Mouse (Mus musculus) heart, postnatal 14 days (tissue): ENCODE results near the gene Rbpj. TPM values are rescaled to one million over a fixed set of nuclear protein-coding genes. Genes with fewer than 3 reads are reported as not detected.
"Not testable (repeated sequence)": the region's sequence is repeated elsewhere in the genome, so short reads cannot be mapped to it uniquely, and the experiment has no call there.

Source experiments
- DNase-seq, 2 experiments: peaks; one replicate each; pipeline ENCODE4 v3.0.0; 2021 to 2022
- intact Hi-C: fragments of 180-260 bp; cut with DNase I; formaldehyde crosslinking; loops from one replicate; pipeline ENCODE4 v1.15.1; 2025
- total RNA-seq, 2 experiments: library from RNA; stranded (reverse); gene quantifications; 2 replicates each; pipeline ENCODE4 v1.2.3; 2021

Gene Rbpj
- total RNA-seq, 2 experiments from 2014 or later, result 28.6 to 33.9 TPM

- intact Hi-C loops, result loop anchor here (10.0 kb wide), 1 partner anchor 458 kb away; no protein-coding TSS in a partner anchor
- DNase-seq, result no peak
Observed at GRCm38 (mm10) chr5:53656596-53656995, 190.6 kb downstream of the Rbpj start.

GRCm38 (mm10) chr5:53657925-53658324 is 192.0 kb downstream of the Rbpj start:
- DNase-seq, result peak in 1 of 2 experiments; percentile 26
- intact Hi-C loops, result loop anchor here (10.0 kb wide), 1 partner anchor 457 kb away; no protein-coding TSS in a partner anchor

GRCm38 (mm10) chr5:53661508-53661907 is 195.6 kb downstream of the Rbpj start:
- intact Hi-C loops, result no loop called here
- no peak for DNase-seq

GRCm38 (mm10) chr5:53662413-53662812 is 196.5 kb downstream of the Rbpj start:
- intact Hi-C loops, result no loop called here

GRCm38 (mm10) chr5:53663665-53664064 is 197.7 kb downstream of the Rbpj start:
- no peak for DNase-seq
- intact Hi-C loops, result no loop called here

More at GRCm38 (mm10) chr5:53662413-53662812, 196.5 kb downstream of the Rbpj start:
- DNase-seq, result no peak

GRCm38 (mm10) chr5:53668021-53668420 is 202.1 kb downstream of the Rbpj start:
- DNase-seq, result no peak
- intact Hi-C loops, result no loop called here

GRCm38 (mm10) chr5:53670321-53670938 is 204.5 kb downstream of the Rbpj start:
- DNase-seq, result no peak
- intact Hi-C loops, result no loop called here

DNA sequence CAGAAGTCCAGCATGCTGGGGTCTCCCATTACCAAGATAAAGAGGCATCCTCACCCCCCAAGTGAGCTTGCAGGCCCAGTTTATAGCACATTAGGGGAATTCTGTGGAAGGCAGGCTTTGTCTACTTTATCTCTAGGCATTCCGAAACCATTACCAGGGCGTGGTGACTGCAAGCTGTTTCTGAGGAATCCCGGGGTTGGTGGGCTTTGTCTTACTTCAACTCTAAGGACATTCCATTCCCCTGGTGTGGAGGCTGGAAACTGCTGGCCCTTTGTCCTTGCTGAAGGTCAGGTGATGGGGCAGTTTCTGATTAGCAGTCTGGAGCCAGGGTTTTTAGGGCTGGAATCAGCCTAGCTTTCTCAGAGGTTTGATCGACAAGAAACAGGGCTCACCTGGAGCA is 205.6 kb downstream of the Rbpj start:
- no peak for DNase-seq
- intact Hi-C loops, result no loop called here

- intact Hi-C loops, result loop anchor here (1.0 to 2.0 kb wide), 3 partner anchors 76 to 346 kb away; no protein-coding TSS in a partner anchor
- peak; percentile 68 to 82 for DNase-seq
Observed at GRCm38 (mm10) chr5:53672352-53672751, 206.4 kb downstream of the Rbpj start.

DNA sequence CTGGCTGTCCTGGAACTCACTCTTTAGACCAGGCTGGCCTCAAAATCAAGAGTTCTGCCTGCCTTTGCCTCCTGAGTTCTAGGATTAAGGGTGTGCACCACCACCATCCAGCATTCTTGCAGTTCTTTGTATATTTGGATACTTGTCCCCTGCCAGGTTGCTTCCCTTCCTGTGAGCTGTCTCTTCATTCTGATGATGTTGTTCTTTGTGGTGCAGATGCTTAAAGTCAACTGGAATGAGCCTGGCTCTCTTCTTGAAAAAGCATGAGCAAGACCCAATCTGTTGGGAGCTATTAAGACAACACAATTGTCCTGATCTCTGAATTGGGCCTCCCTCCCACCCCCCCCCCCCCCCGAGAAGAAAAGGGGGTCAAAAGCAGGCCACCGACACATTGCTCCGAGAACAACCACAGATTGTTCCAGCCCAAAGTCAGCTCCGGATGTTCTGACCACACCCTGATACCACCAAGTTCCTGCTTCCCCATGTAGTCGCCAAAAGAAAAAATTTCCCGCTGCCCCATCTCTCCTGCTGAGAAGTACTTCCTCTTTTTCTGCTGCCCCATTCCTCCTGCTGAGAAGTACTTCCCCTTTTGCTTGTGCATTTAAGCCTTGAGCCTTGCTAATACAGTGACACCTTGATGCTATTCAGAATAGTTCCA is 207.7 kb downstream of the Rbpj start:
- not testable (repeated sequence) for DNase-seq
- intact Hi-C loops, result loop anchor here (2.0 kb wide), 1 partner anchor 77 kb away; no protein-coding TSS in a partner anchor

DNA sequence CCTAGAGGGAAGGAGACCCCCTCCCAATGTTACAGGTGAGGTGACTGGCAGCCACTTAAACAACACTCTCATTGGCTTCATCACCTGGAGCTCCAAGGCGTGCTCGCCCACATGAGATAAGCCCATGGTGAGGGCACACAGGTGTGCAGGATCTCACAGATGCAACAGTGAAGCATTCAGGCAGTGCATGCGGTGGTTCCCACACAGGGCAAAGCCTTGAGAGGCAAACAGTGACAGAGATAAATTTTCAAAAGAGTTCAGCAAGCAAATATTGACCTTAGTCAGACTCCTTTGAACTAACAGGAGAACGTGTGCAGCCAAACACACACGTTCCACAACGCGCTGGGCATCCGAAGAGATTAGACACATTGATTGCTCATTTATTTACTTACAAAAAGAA is 210.7 kb downstream of the Rbpj start:
- intact Hi-C loops, result no loop called here
- DNase-seq, result no peak

DNA sequence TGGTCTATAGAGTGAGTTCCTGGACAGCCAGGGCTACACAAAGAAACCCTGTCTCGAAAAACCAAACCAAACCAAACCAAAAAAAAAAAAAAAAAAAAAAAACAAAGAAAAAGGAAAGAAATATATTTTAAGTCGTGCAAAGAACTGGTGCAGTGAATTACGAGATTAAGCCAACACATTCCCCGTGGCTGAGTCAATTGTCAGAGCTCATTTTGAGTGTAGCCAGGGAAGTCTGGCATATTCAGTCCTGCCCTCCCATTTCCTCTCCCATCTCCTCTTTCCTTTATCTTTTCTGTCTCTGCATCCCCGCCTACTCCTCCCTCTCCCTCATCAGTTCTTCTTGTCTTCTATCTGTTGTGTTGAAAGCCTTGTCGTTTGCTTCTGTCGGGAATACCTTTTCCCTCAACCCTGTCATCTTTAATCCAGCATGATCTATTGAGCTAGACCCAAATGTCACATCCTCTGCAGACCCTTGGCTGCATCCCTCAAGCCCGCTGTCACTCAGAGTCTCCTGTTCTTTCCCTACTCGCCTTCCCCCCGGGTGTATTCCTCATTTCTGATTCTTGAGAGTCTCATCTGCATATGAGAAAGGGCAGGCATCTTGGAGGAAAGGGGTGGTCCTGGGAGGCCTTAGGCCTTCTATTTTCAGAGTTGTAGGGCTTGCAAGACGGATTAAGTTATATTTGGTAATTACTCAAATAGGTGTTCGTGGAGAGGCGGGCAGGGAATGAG is 212.2 kb downstream of the Rbpj start:
- DNase-seq, result no peak
- intact Hi-C loops, result no loop called here

DNA sequence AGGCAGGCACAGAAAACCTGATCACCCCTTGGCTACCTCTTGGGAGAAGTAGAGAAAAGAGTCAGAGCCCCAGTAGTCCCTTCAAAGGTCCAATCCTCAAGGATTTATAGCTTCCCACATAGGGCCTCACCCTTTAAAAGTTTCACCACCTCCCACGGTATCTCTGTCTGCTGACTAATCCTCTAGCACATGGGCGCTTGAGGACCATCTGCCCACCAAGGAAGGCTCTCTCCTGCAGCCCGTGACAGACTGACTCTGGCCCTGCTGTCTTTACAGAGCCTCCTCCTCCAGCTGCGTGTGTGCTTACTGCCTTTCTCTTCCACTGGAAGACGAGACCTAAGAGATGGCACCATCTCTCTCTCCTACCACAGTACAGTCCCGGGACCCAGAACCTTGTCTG is 213.7 kb downstream of the Rbpj start:
- DNase-seq, result no peak
- intact Hi-C loops, result no loop called here

GRCm38 (mm10) chr5:53683916-53684315 is 218.0 kb downstream of the Rbpj start:
- no peak for DNase-seq
- intact Hi-C loops, result no loop called here

GRCm38 (mm10) chr5:53684417-53684816 is 218.5 kb downstream of the Rbpj start:
- DNase-seq, result no peak
- intact Hi-C loops, result no loop called here

DNA sequence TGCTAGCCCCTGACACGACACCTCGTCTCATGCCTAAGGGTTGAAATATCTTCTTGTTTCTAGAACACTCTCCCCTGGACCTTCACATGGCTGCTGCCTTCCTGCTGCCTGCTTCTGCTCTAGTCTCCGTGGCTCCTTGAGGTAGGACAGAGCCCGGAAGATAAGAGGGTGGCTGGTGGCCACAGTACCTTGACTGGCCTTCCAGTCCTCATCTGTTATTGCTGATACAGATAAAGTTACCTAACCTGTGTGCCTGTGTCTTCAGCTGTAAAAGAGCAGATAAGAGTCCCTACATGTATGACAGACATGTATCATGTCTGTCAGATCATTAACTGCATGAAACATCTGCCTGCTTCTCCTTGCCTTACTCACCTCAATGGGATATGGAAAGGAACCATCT is 219.7 kb downstream of the Rbpj start:
- DNase-seq, result no peak
- intact Hi-C loops, result no loop called here

- intact Hi-C loops, result no loop called here
- DNase-seq, result no peak
Observed at GRCm38 (mm10) chr5:53686379-53686778, 220.4 kb downstream of the Rbpj start.

GRCm38 (mm10) chr5:53688326-53688725 is 222.4 kb downstream of the Rbpj start:
- no peak for DNase-seq
- intact Hi-C loops, result no loop called here

- intact Hi-C loops, result no loop called here
Observed at GRCm38 (mm10) chr5:53691577-53691976, 225.6 kb downstream of the Rbpj start.

GRCm38 (mm10) chr5:53692100-53692499 is 226.1 kb downstream of the Rbpj start:
- intact Hi-C loops, result no loop called here
- DNase-seq, result no peak

More at GRCm38 (mm10) chr5:53691577-53691976, 225.6 kb downstream of the Rbpj start:
- no peak for DNase-seq

GRCm38 (mm10) chr5:53692662-53693061 is 226.7 kb downstream of the Rbpj start:
- no peak for DNase-seq
- intact Hi-C loops, result no loop called here
